Mouse (Mus musculus): ENCODE results near the gene Vmn1r174. TPM values are rescaled to one million over a fixed set of nuclear protein-coding genes. Genes with fewer than 3 reads are reported as not detected.

The Vmn1r174 gene
- total RNA-seq (2023) = not detected

GRCm38 (mm10) chr7:23751970-23752369 is at the start of gene Vmn1r174:
Vmn1r174 (plus strand) TSS chr7:23752270.

GRCm38 (mm10) chr7:23810543-23810942 is 58.5 kb downstream of the Vmn1r174 start, which contains the start of gene Vmn1r175:
Vmn1r175 (minus strand) TSS chr7:23810643.

Other genes starting within 250 kb of the Vmn1r174 start
- not detected for gene Vmn1r167, start 245.1 kb upstream of the Vmn1r174 start, total RNA-seq (2023)
- not detected for gene Vmn1r168, start 212.5 kb upstream of the Vmn1r174 start, total RNA-seq (2023)
- gene Vmn1r169, start 176.7 kb upstream of the Vmn1r174 start, total RNA-seq (2023) = not detected
- not detected for gene Vmn1r170, start 146.1 kb upstream of the Vmn1r174 start, total RNA-seq (2023)
- gene Vmn1r171, start 121.5 kb upstream of the Vmn1r174 start, total RNA-seq (2023) = not detected
- gene Vmn1r172, start 94.0 kb upstream of the Vmn1r174 start, total RNA-seq (2023) = not detected
- not detected for gene Vmn1r173, start 51.6 kb upstream of the Vmn1r174 start, total RNA-seq (2023)
- not detected for gene Vmn1r175, start 58.4 kb downstream of the Vmn1r174 start, total RNA-seq (2023)
- gene Vmn1r176, start 85.1 kb downstream of the Vmn1r174 start, total RNA-seq (2023) = not detected
- not detected for gene Vmn1r177, start 114.2 kb downstream of the Vmn1r174 start, total RNA-seq (2023)
- gene Vmn1r178, start 139.7 kb downstream of the Vmn1r174 start, total RNA-seq (2023) = not detected
- gene Vmn1r179, start 174.7 kb downstream of the Vmn1r174 start, total RNA-seq (2023) = not detected
- not detected for gene Vmn1r180, start 198.4 kb downstream of the Vmn1r174 start, total RNA-seq (2023)
- gene Vmn1r181, start 222.3 kb downstream of the Vmn1r174 start, total RNA-seq (2023) = not detected
- not detected for gene V1rd19, start 249.4 kb downstream of the Vmn1r174 start, total RNA-seq (2023)